Mouse (Mus musculus): ENCODE results near the gene Zbtb5. TPM values are rescaled to one million over a fixed set of nuclear protein-coding genes. Genes with fewer than 3 reads are reported as not detected.
"Not testable (repeated sequence)": the region's sequence is repeated elsewhere in the genome, so short reads cannot be mapped to it uniquely, and the experiment has no call there.

Zbtb5 gene
- 10 to 100 TPM; 10.1 to 11.6 TPM for total RNA-seq (2021)
- long read RNA-seq, experiment 1, full-length matches to known transcripts, result 11 of 15 reads
- long read RNA-seq, experiment 1, partial matches to known transcripts, result 0 of 15 reads
- long read RNA-seq, experiment 1, other reads (novel, unspliced or antisense), result 4 of 15 reads
- long read RNA-seq, experiment 2, full-length matches to known transcripts, result 6 of 12 reads
- long read RNA-seq, experiment 2, partial matches to known transcripts, result 0 of 12 reads
- long read RNA-seq, experiment 2, other reads (novel, unspliced or antisense), result 6 of 12 reads

GRCm38 (mm10) chr4:45012105-45012975 is at the start of gene Zbtb5:
TSS of gene Zbtb5 (minus strand) at chr4:45012412.
- DNase-seq (ENCODE audit: low spot score in 2 of 2), result peak; percentile 90 to 98

- DNase-seq (ENCODE audit: low spot score in 2 of 2), result no peak
Observed at GRCm38 (mm10) chr4:45055451-45055850, 43.2 kb upstream of the Zbtb5 start.

GRCm38 (mm10) chr4:45054862-45055261 is 42.6 kb upstream of the Zbtb5 start:
- no peak for DNase-seq (ENCODE audit: low spot score in 2 of 2)

DNA sequence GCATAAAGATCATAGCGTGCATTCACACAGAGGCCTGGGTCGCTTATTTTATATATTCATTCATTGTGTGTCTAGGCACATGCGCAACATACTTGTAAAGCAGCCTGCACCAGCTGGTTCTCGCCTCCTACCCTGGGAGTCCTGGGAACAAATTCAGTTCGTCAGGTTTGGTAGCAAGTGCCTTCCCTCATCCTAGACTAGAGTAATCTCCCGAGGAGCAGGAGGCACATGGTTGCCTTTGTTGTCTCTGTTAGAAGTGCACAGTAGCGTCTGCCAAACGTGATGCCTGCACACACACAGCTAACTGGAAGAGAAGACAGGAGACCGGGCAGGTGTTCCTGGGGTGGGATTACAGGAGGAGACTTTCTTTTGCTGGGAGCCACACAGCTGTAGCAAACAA is 35.7 kb upstream of the Zbtb5 start:
- DNase-seq (ENCODE audit: low spot score in 2 of 2), result no peak

- DNase-seq (ENCODE audit: low spot score in 2 of 2), result no peak
Observed at GRCm38 (mm10) chr4:45047286-45047887, 35.2 kb upstream of the Zbtb5 start.

DNA sequence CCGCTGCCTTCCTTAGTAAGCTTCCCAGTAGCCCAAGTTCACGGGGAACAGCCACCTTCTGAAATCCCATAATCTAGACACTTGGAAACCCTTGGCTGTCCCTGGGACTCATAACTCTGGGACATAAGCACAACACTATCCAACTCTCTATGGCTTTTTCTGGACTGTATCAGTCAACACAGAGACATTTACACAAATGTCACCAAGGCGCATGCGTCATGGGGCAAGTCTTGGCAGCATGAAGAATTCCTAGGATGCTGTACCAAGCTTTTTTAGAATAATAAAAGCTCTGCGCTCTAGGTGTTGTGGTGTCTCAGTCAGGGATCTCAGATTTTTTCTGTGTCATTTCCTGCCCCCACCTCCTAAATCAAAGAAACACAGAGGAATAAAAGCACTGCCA is 34.5 kb upstream of the Zbtb5 start:
- no peak for DNase-seq (ENCODE audit: low spot score in 2 of 2)

GRCm38 (mm10) chr4:45040795-45041194 is 28.6 kb upstream of the Zbtb5 start:
- no peak for DNase-seq (ENCODE audit: low spot score in 2 of 2)

DNA sequence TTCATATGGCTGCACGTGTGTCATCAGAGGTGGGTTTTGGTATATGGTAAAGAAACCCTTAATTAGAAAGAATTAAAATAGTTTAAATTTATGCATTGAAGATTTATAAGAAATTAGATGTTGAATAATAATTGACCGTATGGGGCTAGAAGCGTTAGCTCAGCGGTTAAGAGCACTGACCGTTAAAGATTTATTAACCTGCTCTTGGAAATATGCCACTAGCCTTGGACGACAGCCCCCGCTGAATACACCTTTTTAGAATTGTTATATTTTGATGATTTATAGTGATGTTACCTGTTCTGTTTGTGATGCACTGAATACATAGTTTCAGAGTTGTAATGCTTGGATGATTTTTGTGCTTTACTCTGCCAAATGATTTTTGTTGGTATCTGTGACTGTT is 27.3 kb upstream of the Zbtb5 start:
- not testable (repeated sequence) for DNase-seq (ENCODE audit: low spot score in 2 of 2)

GRCm38 (mm10) chr4:45038879-45039278 is 26.7 kb upstream of the Zbtb5 start:
- not testable (repeated sequence) for DNase-seq (ENCODE audit: low spot score in 2 of 2)

GRCm38 (mm10) chr4:45037455-45038410 is 25.5 kb upstream of the Zbtb5 start:
- DNase-seq (ENCODE audit: low spot score in 2 of 2), result no peak

GRCm38 (mm10) chr4:45036571-45036970 is 24.4 kb upstream of the Zbtb5 start:
- no peak for DNase-seq (ENCODE audit: low spot score in 2 of 2)

- DNase-seq (ENCODE audit: low spot score in 2 of 2), result no peak
Observed at GRCm38 (mm10) chr4:45036048-45036447, 23.8 kb upstream of the Zbtb5 start.

- no peak for DNase-seq (ENCODE audit: low spot score in 2 of 2)
Observed at GRCm38 (mm10) chr4:45034693-45035628, 22.7 kb upstream of the Zbtb5 start.

GRCm38 (mm10) chr4:45032586-45032985 is 20.4 kb upstream of the Zbtb5 start:
- no peak for DNase-seq (ENCODE audit: low spot score in 2 of 2)

- DNase-seq (ENCODE audit: low spot score in 2 of 2), result no peak
Observed at GRCm38 (mm10) chr4:45026459-45026858, 14.2 kb upstream of the Zbtb5 start.

- no peak for DNase-seq (ENCODE audit: low spot score in 2 of 2)
Observed at GRCm38 (mm10) chr4:45019009-45019408, 6.8 kb upstream of the Zbtb5 start.

- peak; percentile 75 to 90 for DNase-seq (ENCODE audit: low spot score in 2 of 2)
Observed at GRCm38 (mm10) chr4:45018452-45018980, 6.3 kb upstream of the Zbtb5 start, which contains the start of gene Polr1e. TSS of gene Polr1e (plus strand) at chr4:45018583.

GRCm38 (mm10) chr4:45015615-45016014 is 3.4 kb upstream of the Zbtb5 start:
- peak in 1 of 2 experiments; percentile 41 for DNase-seq (ENCODE audit: low spot score in 2 of 2)

DNA sequence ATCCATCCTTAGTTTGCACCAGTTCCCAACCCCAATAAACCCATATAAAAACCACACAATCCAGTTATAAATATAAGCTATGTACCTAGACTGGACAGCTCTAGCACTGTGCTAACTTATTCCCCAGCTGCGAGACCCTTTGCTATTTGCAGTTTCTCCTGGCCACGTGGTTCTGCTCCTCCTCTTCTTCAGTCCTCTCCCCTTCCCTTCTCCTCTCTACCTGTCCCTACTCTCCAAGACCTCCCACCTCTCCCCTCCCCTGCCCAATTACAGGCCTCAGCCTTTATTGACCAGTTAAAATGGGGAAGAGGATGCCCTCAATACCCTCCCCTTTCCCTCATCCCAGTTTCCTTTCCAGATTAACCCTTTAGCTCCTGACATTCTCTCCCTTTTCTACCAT is 1.3 kb upstream of the Zbtb5 start:
- DNase-seq (ENCODE audit: low spot score in 2 of 2), result no peak

All from gastrocnemius, postnatal 4 days (tissue).